Mouse (Mus musculus): Measurements from ENCODE around the gene Fra10ac1. TPM values are rescaled to one million over a fixed set of nuclear protein-coding genes. Genes with fewer than 3 reads are reported as not detected.

Gene Fra10ac1
- total RNA-seq, 2 experiments from 2014 or later: 11.6 to 12.1 TPM

DNA sequence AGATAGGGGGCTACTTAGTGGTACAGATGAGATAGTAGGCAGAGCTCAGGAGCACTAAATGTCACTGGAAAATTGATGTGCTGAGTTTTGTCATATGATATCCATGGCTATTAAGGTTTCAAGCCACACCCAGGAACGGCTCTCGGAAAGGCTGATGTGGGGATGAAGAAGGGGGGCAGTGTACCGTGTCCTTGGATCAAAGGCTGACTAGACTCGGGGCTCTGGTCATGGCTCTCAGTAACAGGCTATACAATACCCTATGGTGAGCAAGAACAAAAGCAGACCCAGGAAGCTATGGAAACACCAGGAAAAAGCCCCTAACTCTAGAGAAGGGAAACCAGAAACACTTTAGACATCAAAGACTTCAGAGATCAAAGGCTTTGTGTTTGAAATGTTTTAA is 8.6 kb upstream of the Fra10ac1 start:
- DNase-seq (ENCODE audit: low spot score): no peak

DNA sequence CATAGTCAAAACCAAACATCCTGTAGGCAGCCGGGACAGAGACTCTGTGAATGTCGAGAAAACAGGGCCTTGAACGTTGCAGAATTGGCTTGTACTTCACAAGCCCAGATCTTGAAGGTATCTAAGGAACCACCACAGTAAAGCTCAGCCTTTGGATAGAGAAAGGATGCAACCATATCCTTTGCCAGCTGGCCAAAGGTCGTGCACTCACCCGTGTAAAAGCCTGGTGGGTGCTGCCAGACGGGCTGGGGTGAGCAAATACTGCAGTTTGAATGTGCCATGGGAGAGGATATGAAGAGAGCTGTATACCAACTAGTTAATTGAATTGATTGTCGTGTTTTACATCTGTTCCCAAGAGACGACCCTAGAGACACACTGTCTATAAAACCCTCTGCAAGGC is 8.1 kb upstream of the Fra10ac1 start:
- no peak for DNase-seq (ENCODE audit: low spot score)

DNA sequence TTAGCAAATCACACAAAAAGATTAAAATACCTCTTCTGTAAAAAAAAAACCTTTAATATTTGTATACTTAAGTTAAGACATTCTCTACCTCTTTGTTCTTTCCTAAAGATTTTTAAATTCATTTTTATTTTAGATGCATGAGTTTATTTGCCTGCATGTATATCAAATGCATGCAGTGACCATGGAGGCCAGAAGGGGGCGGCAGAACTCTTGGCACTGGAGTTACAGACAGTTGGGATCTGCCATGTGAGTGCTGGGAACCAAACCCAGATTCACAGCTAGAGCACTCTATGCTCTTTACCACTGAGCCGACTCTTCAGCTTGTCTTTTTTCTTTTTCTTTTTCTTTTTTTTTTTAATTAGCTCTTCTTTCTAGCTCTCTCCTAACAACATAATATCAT is 4.7 kb upstream of the Fra10ac1 start:
- no peak for DNase-seq (ENCODE audit: low spot score)

DNA sequence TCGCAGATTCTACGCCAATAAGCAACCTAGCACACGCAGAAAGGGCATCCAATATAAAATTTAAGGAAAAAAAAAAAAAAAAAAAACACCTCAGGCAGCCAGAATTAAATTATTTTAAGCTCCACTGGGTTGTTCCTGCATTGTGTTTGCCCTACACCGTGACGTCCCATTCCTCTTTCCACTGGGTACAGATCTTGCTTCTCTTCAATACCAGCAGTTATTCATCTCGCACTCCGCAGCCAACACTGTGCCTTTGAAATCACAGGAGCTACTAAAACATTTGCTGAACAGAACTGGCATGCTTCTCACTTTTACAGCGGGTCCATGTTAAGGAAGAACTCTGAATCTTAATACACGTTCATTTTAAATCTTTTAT is 717 bp upstream of the Fra10ac1 start:
- DNase-seq (ENCODE audit: low spot score): no peak

DNA sequence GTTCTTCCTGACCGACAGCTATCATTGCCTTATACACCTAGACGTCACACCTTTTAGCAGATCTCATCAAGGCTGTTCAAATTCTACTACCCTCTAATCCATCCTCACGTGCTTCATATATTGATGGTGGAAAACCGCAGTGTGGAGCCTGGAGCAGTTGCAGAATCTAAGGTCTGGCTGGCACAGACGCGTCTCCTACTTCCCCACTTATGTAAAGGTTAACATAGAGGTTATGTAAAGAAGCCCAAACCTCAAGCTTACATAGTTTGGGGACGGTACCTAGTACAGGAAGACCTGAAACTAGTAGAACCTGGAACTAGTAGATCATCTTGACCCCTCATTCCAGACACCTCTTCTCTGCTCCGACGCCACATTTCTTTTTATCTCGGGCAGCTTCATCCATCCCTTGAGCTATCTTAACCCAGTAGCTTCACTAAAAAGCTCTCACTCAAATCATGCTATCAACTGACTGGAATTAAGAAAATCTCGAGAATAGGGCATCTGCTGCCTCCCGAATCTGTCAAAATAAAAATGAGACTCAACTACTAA is 526 bp downstream of the Fra10ac1 start:
- DNase-seq (ENCODE audit: low spot score): no peak

DNA sequence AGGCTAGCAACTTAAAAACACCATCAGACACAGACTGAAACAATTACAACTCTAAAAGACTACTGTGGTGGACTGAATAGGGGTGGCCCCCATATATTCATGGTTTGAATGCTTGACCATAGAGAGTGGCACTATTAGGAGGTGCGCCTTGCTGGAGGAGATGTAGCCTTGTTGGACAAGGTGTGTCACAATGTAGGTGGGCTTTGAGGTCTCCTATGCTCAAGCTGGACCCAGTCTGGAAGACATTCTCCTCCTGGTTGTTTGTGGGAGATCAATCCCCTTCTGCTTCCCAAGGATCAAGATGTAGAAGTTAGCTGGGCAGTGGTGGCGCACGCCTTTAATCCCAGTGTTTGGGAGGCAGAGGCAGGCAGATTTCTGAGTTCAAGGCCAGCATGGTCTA is 6.3 kb downstream of the Fra10ac1 start:
- DNase-seq (ENCODE audit: low spot score): no peak

DNA sequence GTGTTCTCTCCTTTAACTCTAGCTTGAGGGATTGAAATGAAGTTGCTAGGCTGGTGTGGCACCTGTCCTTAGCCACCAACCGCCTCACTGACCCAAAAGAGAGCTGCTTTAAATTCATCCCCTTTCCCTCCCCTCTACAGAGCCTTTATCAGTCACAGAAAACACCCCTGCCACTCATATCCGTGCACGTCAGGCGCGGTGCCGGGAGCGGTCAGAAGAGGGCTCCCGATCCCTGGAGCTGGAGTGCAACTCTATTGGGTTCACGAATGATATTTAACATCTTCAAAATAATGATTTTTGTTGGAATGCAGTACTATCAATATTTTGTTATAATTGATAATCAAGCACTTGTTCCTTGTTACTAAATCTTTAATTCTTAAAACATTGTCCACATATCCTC is 17.3 kb downstream of the Fra10ac1 start:
- DNase-seq (ENCODE audit: low spot score): no peak

DNA sequence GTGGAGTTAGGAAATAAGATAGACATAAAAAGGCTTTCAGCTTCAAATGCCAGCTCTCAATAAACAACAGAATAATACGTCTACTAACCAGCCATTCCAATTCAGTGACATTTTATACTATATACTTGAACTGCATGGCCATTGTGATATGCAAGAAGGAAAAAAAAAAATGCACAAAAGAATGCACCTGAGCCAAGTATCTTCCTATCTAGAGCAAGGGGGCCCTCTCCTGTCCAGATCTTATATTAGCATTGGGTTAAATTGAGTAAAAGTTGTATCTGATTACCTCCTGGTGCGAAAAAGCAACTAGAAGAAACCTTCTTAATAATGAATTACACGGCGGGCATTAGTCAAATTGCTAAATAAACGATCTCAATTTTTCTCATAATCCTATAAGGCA is 25.2 kb downstream of the Fra10ac1 start:
- no peak for DNase-seq (ENCODE audit: low spot score)

DNA sequence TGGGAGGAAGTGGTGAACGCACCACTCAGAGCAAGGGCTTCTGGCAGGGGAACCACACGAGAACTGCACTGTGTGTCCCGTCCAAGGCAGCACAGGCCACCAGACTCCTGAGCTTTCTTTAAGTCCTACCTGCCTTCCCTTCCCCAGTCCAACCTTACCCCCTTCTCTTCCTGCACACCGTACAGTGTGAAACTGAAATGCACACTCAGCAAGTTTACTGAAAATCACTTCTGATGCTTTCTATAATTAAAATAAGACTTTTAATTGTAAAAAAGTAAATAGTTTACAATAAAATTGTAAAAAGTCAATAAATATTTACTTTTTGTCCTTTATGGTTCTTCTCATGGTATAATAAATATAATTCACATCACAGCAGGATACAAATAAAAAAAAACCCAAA is 28.7 kb downstream of the Fra10ac1 start:
- no peak for DNase-seq (ENCODE audit: low spot score)

DNA sequence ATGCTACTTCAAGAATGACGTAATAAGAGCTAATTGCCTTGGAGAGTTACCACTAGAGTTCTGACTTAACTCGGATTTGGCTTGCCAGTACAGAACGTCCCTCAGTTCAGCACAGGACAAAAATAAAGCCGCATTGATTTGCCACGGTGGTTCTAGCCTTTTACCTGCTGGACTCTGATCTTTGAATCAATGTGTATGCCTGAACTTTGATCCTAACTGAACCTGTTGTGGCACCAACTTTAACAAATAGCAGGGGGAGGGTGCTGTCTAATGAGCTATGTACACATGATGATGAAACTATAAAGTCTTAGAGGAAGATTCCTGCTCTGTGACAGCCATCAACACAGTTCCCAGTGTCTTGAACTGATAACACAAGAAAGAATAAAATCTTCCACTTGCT is 32.5 kb downstream of the Fra10ac1 start:
- DNase-seq (ENCODE audit: low spot score): no peak

DNA sequence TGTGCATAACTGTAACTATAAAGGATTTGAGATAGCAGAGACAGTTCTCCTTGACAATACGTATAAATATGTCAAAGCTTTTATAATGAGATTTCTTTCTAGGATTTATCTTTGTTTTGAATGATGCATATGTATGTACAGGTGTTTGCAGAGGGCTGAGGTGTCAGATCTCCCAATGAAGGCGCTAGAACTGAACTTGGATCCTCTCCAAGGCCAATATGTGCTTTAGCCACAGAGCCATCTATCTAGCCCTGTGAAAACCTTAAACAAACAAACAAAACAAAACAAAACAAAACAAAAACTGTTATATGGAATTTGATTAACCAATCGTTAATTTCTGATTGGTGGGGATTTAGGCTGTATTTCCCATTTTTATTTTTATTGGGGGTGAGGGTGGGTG is 33.4 kb downstream of the Fra10ac1 start:
- DNase-seq (ENCODE audit: low spot score): no peak

DNA sequence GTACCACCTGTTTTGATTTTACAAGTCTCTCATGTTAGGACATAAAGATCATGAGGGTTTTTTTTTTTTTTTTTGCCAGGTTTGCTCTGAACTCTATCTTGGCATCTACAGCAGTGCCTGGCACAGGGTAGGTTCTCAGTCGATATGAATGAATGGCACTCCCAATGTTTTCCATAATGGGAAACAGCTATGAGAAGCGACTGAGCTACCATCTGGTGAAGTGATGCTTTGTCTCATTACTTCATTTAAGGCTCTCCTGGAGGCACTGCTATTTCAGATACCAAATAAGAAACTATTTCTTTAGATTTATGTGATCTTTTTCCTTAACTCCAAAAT is 36.6 kb downstream of the Fra10ac1 start:
- DNase-seq (ENCODE audit: low spot score): no peak

DNA sequence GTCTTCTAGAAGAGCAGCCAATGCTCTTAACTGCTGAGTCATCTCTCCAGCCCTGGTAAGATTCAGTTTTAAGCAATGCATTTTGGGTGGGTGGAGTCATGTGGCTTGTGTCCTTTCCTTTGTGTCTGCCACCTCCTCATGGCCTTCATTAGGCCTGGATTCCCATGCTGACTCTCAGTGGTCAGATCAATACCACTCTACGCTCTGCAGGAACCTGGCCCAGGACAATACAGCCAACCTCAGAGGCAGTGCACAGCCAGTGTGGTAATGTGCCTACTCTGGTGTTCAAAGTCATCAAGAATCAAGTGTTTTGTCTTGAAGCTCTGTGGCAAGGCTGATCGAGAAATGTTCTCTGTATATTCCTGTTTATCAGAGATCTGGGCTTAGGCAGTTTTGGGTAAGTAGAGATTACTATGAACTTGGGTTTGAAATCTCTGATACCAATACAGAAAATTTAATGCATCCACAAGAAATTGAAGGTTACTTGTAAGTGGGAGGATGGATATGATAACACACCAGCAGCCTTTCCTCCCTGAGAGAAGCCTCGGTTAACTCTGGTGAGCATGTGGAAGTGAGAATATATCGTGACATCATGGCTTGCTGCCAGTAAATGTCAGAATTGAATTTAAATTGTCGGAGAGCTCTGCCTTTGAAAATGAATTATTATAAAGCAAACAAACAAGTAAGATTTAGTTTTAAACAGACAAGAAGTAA is 37.2 kb downstream of the Fra10ac1 start:
- no peak for DNase-seq (ENCODE audit: low spot score)

DNA sequence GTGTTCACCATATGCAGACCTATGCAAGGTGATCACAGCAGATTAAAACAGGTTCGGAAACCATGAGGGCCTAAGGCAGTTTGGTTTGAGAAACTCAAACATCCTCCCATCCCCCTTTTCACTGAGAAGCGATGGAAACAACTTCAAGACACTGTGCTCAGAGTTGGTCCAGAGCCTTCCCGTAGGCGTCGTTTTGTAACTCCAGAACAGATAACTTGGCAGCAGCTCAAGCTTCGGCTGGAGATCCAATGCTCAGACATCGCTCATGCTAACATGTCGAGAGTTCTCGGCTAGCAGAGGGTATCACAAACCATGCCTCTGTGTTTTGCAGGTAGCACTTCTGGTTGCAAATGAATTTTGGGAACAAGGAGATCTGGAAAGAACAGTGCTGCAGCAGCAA is 44.3 kb downstream of the Fra10ac1 start:
- DNase-seq (ENCODE audit: low spot score): no peak

DNA sequence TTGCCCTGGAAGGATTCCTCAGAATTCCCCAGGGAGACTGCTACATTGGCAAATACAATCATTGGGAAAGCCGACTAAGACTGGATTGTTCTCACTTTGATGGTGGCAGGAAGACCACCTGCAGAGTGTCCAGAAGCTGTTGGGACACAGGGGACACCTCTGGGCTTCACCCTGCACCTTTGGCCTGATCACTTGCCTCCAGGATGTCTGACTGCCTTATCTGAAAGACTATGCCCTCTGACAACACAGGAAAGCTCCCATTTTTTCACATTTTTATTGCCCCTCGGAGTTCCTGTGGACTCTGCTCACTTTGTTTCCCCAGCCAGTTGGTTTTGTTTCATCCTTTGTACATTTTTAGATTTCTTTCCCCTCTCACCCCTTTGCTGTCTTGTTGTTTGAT is 59.3 kb downstream of the Fra10ac1 start:
- no peak for DNase-seq (ENCODE audit: low spot score)

DNA sequence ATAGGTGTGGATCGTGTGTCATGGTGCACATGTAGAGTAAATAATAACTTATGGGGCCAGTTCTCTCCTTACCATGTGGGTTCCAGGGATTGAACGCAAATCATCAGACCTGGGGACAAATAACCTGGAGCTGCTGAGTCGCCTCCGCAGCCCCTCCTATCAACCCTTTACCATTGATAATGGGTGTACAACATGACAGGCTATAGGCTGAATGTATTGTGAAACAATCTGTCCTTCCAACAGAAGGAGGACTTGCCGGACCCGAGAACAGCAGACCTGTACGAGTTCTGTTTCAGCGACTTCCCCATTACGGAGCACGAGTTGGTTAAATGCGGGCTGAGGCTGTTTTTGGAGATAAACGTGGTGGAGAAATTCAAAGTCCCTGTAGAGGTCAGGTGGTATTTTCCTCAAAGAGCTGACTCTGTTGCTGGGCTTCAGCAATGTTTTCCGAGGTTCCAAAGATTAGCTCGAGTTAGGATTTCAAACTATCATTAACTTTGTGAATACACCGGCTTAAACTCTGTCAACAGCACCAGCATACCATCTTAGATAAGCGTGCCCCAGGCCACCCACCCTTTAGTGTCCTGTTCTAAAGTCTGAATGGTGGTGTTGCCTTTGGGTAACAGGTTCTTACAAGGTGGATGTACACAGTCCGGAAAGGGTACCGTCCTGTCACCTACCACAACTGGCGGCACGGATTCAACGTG is 62.2 kb downstream of the Fra10ac1 start:
- no peak for DNase-seq (ENCODE audit: low spot score)

DNA sequence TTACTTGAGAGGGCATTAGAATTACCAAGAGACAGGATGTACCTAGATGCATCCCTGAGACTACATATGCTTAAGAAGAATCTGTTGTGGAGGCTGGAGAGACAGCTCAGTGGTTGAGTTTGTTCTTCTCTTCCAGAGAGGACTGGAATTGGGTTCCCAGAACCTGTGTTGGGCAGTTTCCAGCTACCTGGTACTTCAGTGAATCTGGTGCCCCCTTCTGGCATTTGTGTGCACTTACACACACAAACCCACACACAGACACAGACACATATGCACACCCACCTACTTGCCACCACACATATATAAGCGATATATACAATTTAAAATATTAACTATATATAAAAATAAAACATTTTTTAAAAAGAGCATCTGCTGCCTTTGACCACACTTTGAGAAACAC is 67.7 kb downstream of the Fra10ac1 start:
- no peak for DNase-seq (ENCODE audit: low spot score)

DNA sequence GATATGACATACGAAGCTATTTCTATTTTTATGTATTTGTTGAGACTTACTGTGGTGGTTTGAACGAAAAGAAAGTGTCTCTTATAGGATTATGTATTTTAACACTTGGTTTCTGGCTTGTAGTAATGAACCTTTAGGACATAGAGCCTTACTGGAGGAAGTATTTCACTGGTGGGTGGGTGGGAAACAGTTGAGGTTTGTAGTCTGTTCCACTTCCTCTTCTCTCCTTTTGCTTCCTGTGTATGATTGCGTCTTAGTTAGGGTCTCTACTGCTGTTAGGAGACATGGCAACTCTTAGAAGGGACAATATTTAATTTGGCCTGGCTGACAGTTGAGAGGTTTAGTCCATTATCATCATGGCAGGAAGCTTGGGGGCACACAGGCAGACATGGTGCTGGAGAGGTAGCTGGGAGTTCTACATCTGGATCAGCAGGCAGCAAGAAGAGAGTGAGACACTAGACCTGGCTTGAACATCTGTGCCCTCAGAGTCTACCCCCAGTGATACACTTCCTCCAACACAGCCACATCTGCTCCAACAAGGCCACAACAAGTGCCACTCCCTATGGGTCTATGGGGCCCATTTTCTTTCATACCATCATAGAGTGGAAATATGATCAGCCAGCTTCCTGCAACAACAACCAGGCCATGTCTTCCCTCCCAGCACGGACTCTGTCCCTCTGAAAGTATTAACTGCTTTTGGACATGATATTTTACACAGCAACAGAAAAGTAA is 80.2 kb downstream of the Fra10ac1 start:
- DNase-seq (ENCODE audit: low spot score): no peak
